Mouse (Mus musculus) right cerebral cortex, postnatal 14 days (tissue): ENCODE data around the gene Klhl10.

Experiments used
- DNase-seq: peaks from one replicate; pipeline ENCODE4 v3.0.0; 2022

The Klhl10 gene

GRCm38 (mm10) chr11:100441797-100442196 lies at the start of gene Klhl10, which contains the start of gene Nt5c3b:
TSS of gene Klhl10 (plus strand) at chr11:100441917.
TSS of gene Nt5c3b (minus strand) at chr11:100441808.
- no peak for DNase-seq

- DNase-seq = no peak
Measured at GRCm38 (mm10) chr11:100392958-100393357, 48.8 kb upstream of the Klhl10 start.

- no peak for DNase-seq
Measured at GRCm38 (mm10) chr11:100393733-100394132, 48.0 kb upstream of the Klhl10 start.

- no peak for DNase-seq
Measured at GRCm38 (mm10) chr11:100394353-100395074, 47.2 kb upstream of the Klhl10 start.

GRCm38 (mm10) chr11:100395200-100395599 lies 46.5 kb upstream of the Klhl10 start:
- no peak for DNase-seq

GRCm38 (mm10) chr11:100395861-100396631 lies 45.7 kb upstream of the Klhl10 start:
- no peak for DNase-seq

GRCm38 (mm10) chr11:100396886-100397599 lies 44.7 kb upstream of the Klhl10 start:
- no peak for DNase-seq

GRCm38 (mm10) chr11:100397600-100398389 lies 43.9 kb upstream of the Klhl10 start, which contains the start of gene Jup:
TSS of gene Jup (minus strand) at chr11:100397763.
- peak; percentile 100 for DNase-seq

- DNase-seq = no peak
Measured at GRCm38 (mm10) chr11:100398517-100398916, 43.2 kb upstream of the Klhl10 start.

GRCm38 (mm10) chr11:100399320-100399719 lies 42.4 kb upstream of the Klhl10 start:
- no peak for DNase-seq

GRCm38 (mm10) chr11:100399727-100400538 lies 41.8 kb upstream of the Klhl10 start:
- DNase-seq = no peak

- no peak for DNase-seq
Measured at GRCm38 (mm10) chr11:100400842-100401241, 40.9 kb upstream of the Klhl10 start.

- no peak for DNase-seq
Measured at GRCm38 (mm10) chr11:100402240-100402639, 39.5 kb upstream of the Klhl10 start.

- DNase-seq = no peak
Measured at GRCm38 (mm10) chr11:100402682-100403081, 39.0 kb upstream of the Klhl10 start.

- DNase-seq = no peak
Measured at GRCm38 (mm10) chr11:100403445-100404134, 38.1 kb upstream of the Klhl10 start.

- no peak for DNase-seq
Measured at GRCm38 (mm10) chr11:100404456-100405074, 37.2 kb upstream of the Klhl10 start.

GRCm38 (mm10) chr11:100406273-100406672 lies 35.4 kb upstream of the Klhl10 start:
- DNase-seq = no peak

GRCm38 (mm10) chr11:100406995-100407705 lies 34.6 kb upstream of the Klhl10 start:
- no peak for DNase-seq

GRCm38 (mm10) chr11:100408076-100408834 lies 33.5 kb upstream of the Klhl10 start:
- peak; percentile 76 for DNase-seq
